Comparison of ENCODE assay signal across 27 mouse cellular contexts in the genomic region with DNA sequence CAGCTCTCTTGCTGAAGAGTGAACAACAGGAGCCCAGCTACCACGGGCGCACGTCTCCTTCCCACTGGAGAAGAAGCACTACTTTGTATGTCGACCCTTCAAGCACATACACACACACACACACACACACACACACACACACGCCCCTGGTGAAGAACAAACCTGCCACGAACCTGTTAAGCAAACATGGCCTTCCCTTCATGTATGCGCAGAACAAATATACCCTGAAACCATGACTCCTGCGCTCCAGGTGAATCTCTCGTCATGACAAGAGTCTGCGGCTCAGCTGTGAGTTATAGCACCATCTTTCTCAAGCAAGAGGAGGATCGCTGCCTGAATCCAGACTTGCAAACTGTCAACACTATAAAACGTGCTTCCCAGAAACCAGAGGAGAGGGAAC.
DNase-seq lines count a peak whose midpoint lies in the region; ATAC-seq and TF ChIP-seq lines count a peak whose summit lies in the region.
"Had no signal": no experiment of that assay in that cellular context is flagged by ENCODE, and none has a peak within 500 bp of the region (broad histone marks: within the 10 kb centered on the region; RNA-seq: fewer than 3 reads in every experiment).

No protein-coding gene starts in this region.

- TF ChIP-seq CTCF in gastrocnemius, adult 2 months (IDR thresholded peaks at IDR 0.05), result no peak
- no peak for TF ChIP-seq CTCF in lung, postnatal 0 days (IDR thresholded peaks at IDR 0.05)
- no peak for TF ChIP-seq CTCF in stomach, postnatal 0 days (IDR thresholded peaks at IDR 0.05; ENCODE audit: low read depth)

- peaks cover 9% of the 10 kb centered on the region; the same call in 1 of the 2 replicates for H3K4me1 ChIP-seq in limb, embryonic 15.5 days
- H3K4me1 ChIP-seq in limb, embryonic 10.5 days, result no peaks in the 10 kb centered on the region
- no peaks in the 10 kb centered on the region for H3K4me1 ChIP-seq in lung, postnatal 0 days (ENCODE audit: insufficient read depth, low read depth, low read length)
- H3K4me1 ChIP-seq in stomach, postnatal 0 days (replicated peaks; ENCODE audit: control insufficient read depth, insufficient read depth), result no peaks in the 10 kb centered on the region
- H3K4me1 ChIP-seq: forebrain, embryonic 13.5 days; heart, embryonic 12.5 days; heart, embryonic 15.5 days; hindbrain, embryonic 12.5 days; hindbrain, embryonic 15.5 days had no signal

- TF ChIP-seq EP300 in lung, postnatal 0 days (IDR thresholded peaks at IDR 0.05), result no peak
- TF ChIP-seq EP300 in stomach, postnatal 0 days (optimal IDR thresholded peaks at IDR 0.05), result no peak

- H3K4me3 ChIP-seq in gastrocnemius, adult 2 months, result no peak overlapping the region
- no peak overlapping the region for H3K4me3 ChIP-seq in limb, embryonic 15.5 days
- no peak overlapping the region for H3K4me3 ChIP-seq in limb, embryonic 10.5 days
- H3K4me3 ChIP-seq in lung, postnatal 0 days (ENCODE audit: low read depth, low read length), result no peak overlapping the region
- H3K4me3 ChIP-seq in stomach, postnatal 0 days (ENCODE audit: low read depth, low read length), result no peak overlapping the region
- H3K4me3 ChIP-seq: embryonic facial prominence, embryonic 15.5 days; erythroblast, embryonic 14.5 days; forebrain, embryonic 13.5 days; heart, embryonic 12.5 days; heart, embryonic 15.5 days; hindbrain, embryonic 12.5 days; hindbrain, embryonic 15.5 days had no signal

- no peaks in the 10 kb centered on the region for H3K9me3 ChIP-seq in limb, embryonic 15.5 days
- H3K9me3 ChIP-seq in limb, embryonic 10.5 days (replicated peaks), result no peaks in the 10 kb centered on the region
- no peaks in the 10 kb centered on the region for H3K9me3 ChIP-seq in lung, postnatal 0 days (ENCODE audit: low read length)
- no peaks in the 10 kb centered on the region for H3K9me3 ChIP-seq in stomach, postnatal 0 days (ENCODE audit: control insufficient read depth, low read length)
- H3K9me3 ChIP-seq: embryonic facial prominence, embryonic 15.5 days; forebrain, embryonic 13.5 days; G1E; heart, embryonic 12.5 days; heart, embryonic 15.5 days; hindbrain, embryonic 12.5 days; hindbrain, embryonic 15.5 days had no signal

- no peak overlapping the region for H3K9ac ChIP-seq in limb, embryonic 15.5 days
- no peak overlapping the region for H3K9ac ChIP-seq in lung, postnatal 0 days (replicated peaks; ENCODE audit: low read depth)
- no peak overlapping the region for H3K9ac ChIP-seq in stomach, postnatal 0 days (ENCODE audit: low read length)
- H3K9ac ChIP-seq: embryonic facial prominence, embryonic 15.5 days; forebrain, embryonic 13.5 days; heart, embryonic 12.5 days; heart, embryonic 15.5 days; hindbrain, embryonic 12.5 days; hindbrain, embryonic 15.5 days had no signal

- H3K4me2 ChIP-seq in limb, embryonic 15.5 days, result no peak overlapping the region
- no peak overlapping the region for H3K4me2 ChIP-seq in lung, postnatal 0 days (replicated peaks; ENCODE audit: low read depth, low read length)
- H3K4me2 ChIP-seq in stomach, postnatal 0 days (replicated peaks; ENCODE audit: low read depth), result no peak overlapping the region
- H3K4me2 ChIP-seq: embryonic facial prominence, embryonic 15.5 days; forebrain, embryonic 13.5 days; heart, embryonic 12.5 days; heart, embryonic 15.5 days; hindbrain, embryonic 12.5 days; hindbrain, embryonic 15.5 days had no signal

- intact Hi-C loops in gastrocnemius, adult 2 months (cut with DNase I), result no loop called here

- peak overlapping the region; percentile 62; the same call in 1 of the 2 replicates for H3K27ac ChIP-seq in gastrocnemius, adult 2 months
- peak overlapping the region; percentile 47; the same call in 1 of the 2 replicates for H3K27ac ChIP-seq in limb, embryonic 15.5 days
- H3K27ac ChIP-seq in limb, embryonic 10.5 days, result no peak overlapping the region
- H3K27ac ChIP-seq in lung, postnatal 0 days (ENCODE audit: low read length), result no peak overlapping the region
- H3K27ac ChIP-seq in stomach, postnatal 0 days (replicated peaks), result no peak overlapping the region
- H3K27ac ChIP-seq: embryonic facial prominence, embryonic 15.5 days; forebrain, embryonic 13.5 days; heart, embryonic 15.5 days; hindbrain, embryonic 12.5 days; hindbrain, embryonic 15.5 days had no signal

- no peaks in the 10 kb centered on the region for H3K27me3 ChIP-seq in limb, embryonic 15.5 days
- no peaks in the 10 kb centered on the region for H3K27me3 ChIP-seq in limb, embryonic 10.5 days (ENCODE audit: low read depth, poor library complexity, severe bottlenecking)
- H3K27me3 ChIP-seq in lung, postnatal 0 days (replicated peaks; ENCODE audit: insufficient read depth, low read length), result no peaks in the 10 kb centered on the region
- no peaks in the 10 kb centered on the region for H3K27me3 ChIP-seq in stomach, postnatal 0 days (ENCODE audit: control insufficient read depth, insufficient read depth, low read length)
- H3K27me3 ChIP-seq: CH12.LX; embryonic facial prominence, embryonic 15.5 days; forebrain, embryonic 13.5 days; heart, embryonic 12.5 days; heart, embryonic 15.5 days; hindbrain, embryonic 12.5 days; hindbrain, embryonic 15.5 days; Patski had no signal

- DNase-seq in gastrocnemius, adult 2 months, result no peak
- DNase-seq in gastrocnemius, postnatal 4 days (ENCODE audit: low spot score in 2 of 2), result no peak
- no peak for DNase-seq in limb, embryonic 10.5 days (ENCODE audit: low spot score)
- DNase-seq in lung, postnatal 0 days (ENCODE audit: low spot score), result no peak
- no peak for DNase-seq in lung, postnatal 10 days
- DNase-seq in stomach, postnatal 0 days (ENCODE audit: low spot score), result peak; percentile 41
- DNase-seq: adrenal gland, postnatal 10 days; adrenal gland, postnatal 36 days; B cell, adult 2 months; cerebellum, adult 11 months; cerebellum, adult 2 months; cerebellum, adult 9-11 months; cerebellum, postnatal 25 days; gastrocnemius, postnatal 14 days had no signal

- H3K36me3 ChIP-seq in limb, embryonic 15.5 days, result peaks cover 70% of the 10 kb centered on the region
- H3K36me3 ChIP-seq in limb, embryonic 10.5 days, result peaks cover 69% of the 10 kb centered on the region
- peaks cover 18% of the 10 kb centered on the region; the same call in 1 of the 2 replicates for H3K36me3 ChIP-seq in lung, postnatal 0 days (ENCODE audit: insufficient read depth, low read length)
- peaks cover 15% of the 10 kb centered on the region for H3K36me3 ChIP-seq in stomach, postnatal 0 days (ENCODE audit: control insufficient read depth, insufficient read depth, low read length)
- H3K36me3 ChIP-seq: G1E; hindbrain, embryonic 15.5 days had no signal

- ATAC-seq in limb, embryonic 15.5 days (ENCODE audit: insufficient number of reproducible peaks, low FRiP score, low TSS enrichment, low read depth), result no peak
- ATAC-seq in lung, postnatal 0 days, result peak; percentile 30
- ATAC-seq in stomach, postnatal 0 days (ENCODE audit: low FRiP score, low TSS enrichment), result peak; percentile 54; the same call in 1 of the 2 replicates
- no peak for ATAC-seq in cerebellum, adult (ENCODE audit: insufficient number of reproducible peaks, low FRiP score, low TSS enrichment)
- ATAC-seq: forebrain, embryonic 13.5 days; forebrain, embryonic 16.5 days had no signal

- 89% methylated on average over 12 of the region's 12 CpGs for WGBS in limb, embryonic 15.5 days
- WGBS in limb, embryonic 10.5 days, result 92% methylated on average over 12 of the region's 12 CpGs
- whole genome bisulfite sequencing in lung, postnatal 0 days, result 66% methylated on average over 12 of the region's 12 CpGs
- WGBS in stomach, postnatal 0 days, result 51% methylated on average over 12 of the region's 12 CpGs

Comparison
In these comparisons a context has a peak if more than half of its experiments do, and no peak if none do; other contexts are left out.
1. H3K27ac ChIP-seq: peak in gastrocnemius, adult 2 months (single experiment) and limb, embryonic 15.5 days (single experiment); none in limb, embryonic 10.5 days (single experiment), lung, postnatal 0 days (single experiment) and stomach, postnatal 0 days (single experiment).
2. ATAC-seq: peak in lung, postnatal 0 days (single experiment) and stomach, postnatal 0 days (single experiment); none in limb, embryonic 15.5 days (single experiment) and cerebellum, adult (single experiment).